Mouse (Mus musculus) adrenal gland, adult 2 months (tissue): ENCODE measurements at regions not wholly inside any gene's neighbourhood (a gene's known extent, or its start where the extent isn't known, plus 50 kb on each side); places are given as distances from the start of the nearest gene placed in this dataset.

Source experiments
- DNase-seq: peaks from one replicate; pipeline ENCODE4 v3.0.0; 2021

GRCm38 (mm10) chr5:39841186-39841585, 85.9 kb upstream of the Hs3st1 start:
- peak; percentile 8 for DNase-seq

GRCm38 (mm10) chr5:39840576-39840975, 85.3 kb upstream of the Hs3st1 start:
- DNase-seq, result no peak

- DNase-seq, result peak; percentile 30
Measured at GRCm38 (mm10) chr5:39832565-39832964, 77.3 kb upstream of the Hs3st1 start.

GRCm38 (mm10) chr5:39824680-39825079, 69.4 kb upstream of the Hs3st1 start:
- DNase-seq, result no peak

- no peak for DNase-seq
Measured at GRCm38 (mm10) chr5:39806643-39807042, 51.4 kb upstream of the Hs3st1 start.
